Mouse (Mus musculus) ZHBTc4 (cell line): ENCODE measurements around the gene Mfsd6l.

ENCODE experiments used
- DNase-seq: peaks from one replicate; pipeline ENCODE4 v3.0.0-alpha.2; 2011; ENCODE audit warnings: low read depth, low spot score

Mfsd6l gene

DNA sequence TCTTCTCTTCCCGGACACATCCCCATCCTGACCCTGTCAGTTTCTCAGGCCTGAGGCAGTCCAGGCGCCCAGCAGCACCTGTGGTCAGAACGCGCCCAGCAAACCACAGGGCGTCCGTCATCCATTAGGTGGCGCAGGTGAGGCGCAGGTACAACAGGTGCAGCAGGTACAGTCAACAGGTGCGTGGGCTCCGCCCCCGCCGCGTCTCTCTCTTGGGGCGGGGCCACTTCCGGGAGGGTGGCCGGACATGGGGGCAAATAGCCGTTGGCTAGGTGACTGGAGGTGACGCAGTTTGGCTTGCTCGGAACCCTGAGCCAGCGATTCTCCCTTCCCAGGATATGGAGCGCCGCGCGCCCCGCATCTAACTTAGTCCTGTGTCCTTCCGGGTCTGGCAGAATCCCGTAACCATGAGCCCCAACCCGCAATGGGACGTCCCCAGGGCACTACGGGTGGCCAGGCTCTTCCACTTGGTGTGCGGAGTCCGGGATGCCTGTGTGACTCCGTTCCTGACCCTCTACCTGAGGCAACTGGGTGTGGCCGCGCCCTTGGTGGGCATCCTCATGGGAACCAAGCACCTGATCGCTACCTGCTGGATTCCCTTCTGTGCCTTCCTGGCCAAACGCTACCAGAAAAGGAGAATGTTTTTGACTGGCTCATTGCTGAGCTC, at the start of gene Mfsd6l:
TSS of gene Mfsd6l (plus strand) at position 269 of the 667 bp plus-strand sequence.
- DNase-seq: peak; percentile 43

DNA sequence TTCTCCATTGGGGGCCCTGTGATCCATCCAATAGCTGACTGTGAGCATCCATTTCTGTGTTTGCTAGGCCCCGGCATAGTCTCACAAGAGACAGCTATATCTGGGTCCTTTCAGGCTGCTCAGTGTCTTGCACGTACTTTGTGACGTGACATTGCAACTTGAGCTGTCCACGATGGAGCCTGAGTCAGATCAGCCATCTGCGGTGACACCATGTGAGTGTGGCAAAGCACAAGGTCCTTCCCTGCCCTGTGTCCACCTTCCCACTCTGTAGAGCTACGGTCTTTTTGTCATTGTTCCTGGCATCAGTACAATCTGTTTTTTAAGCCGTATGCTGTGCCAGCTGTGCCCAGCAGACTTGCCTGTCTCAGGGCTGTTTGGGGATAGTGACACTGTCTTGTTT, 48.7 kb upstream of the Mfsd6l start:
- no peak for DNase-seq

DNA sequence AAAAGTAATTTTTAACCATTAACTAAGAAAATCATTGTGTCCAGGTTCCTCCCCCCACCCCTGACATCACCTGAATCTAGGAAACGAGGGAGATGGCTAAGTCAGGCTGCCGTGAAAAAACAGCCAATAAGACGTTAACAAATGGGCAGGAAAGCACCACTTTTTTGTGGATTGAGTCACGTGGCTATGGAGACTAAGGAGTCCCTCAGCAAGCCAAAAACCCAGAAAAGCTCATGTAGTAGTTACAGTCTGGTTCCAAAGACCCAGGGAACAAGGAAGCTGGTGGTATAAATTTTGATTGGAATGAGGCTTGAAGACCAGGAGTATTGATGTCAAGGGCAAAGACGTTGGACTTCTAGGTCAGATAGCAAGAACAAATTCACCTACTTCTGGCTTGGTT, 47.4 kb upstream of the Mfsd6l start:
- no peak for DNase-seq

DNA sequence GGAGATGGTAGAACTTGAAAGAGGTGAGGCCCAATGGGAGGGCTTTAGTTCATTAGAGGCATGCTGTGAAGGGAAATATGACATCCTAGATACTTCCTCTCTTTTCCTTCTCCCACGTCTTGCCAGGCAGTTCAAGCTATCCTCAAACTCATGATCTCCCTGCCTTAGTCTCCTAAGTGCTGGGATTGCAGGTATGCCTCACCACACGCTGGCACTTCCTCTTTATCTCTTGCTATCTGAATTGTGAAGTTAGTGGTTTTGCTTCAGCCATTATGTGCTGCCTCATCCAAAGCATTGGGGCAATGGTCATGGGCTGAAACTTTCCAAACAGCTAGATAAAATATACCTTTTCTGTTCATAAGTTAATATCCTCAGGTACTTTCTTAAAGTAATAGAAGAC, 46.8 kb upstream of the Mfsd6l start:
- DNase-seq: no peak

DNA sequence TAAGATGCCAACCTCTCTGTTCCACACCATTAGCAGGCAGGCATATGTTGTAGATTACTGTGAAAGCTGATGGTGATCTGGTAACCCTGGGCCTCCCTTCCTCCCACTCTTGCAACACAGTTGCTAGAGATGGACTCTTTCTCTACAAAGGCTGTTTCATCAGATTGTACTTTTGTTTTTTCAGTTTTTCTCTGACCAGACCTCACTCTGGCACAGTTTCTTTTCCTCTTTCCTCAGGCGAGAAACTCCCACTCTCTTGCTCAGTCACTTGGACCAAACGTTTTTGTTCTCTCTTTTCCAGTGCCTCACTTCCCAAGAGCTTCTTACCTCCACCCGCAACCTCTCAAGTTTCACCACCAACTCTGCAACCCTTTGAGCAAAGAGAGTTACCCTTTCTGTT, 42.0 kb upstream of the Mfsd6l start:
- no peak for DNase-seq

DNA sequence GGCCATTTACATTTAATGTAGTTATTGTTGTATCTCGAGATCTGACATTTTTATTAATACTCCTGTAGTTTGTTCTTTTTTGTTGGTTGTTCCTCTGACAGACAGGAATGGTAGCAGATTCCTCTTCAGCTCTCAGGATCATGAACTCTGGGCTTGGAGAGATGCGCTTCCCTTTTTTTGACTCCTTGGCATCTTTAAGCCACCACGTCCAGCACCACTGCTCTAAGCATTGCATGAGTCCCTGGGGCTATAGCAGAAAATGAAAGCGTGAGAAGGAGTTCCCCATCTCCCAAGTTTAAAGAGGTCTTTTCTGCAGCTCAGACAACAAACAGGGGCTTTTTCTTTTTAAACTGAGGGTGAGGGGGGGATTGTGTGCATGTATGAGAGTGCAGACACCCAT, 36.6 kb upstream of the Mfsd6l start:
- DNase-seq: no peak

DNA sequence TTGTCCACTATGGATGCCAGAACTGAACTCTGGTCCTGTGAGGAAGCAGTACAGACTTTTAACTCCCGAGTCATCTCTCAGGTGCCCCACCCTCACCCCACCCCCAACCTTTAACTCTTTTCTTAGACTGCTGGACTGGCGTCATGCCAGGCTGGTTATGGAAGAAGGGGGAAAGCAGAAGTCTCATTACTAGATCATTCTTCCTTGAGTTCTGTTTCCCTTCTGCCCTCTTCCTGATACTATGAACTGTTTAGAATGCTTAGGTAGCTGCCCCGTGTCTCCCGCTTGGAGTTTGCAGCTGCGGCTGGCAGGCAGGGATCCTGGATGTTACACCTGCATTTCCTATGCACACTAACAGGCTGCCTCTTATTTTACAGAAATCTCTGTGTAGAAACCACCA, 36.2 kb upstream of the Mfsd6l start:
- DNase-seq: no peak

DNA sequence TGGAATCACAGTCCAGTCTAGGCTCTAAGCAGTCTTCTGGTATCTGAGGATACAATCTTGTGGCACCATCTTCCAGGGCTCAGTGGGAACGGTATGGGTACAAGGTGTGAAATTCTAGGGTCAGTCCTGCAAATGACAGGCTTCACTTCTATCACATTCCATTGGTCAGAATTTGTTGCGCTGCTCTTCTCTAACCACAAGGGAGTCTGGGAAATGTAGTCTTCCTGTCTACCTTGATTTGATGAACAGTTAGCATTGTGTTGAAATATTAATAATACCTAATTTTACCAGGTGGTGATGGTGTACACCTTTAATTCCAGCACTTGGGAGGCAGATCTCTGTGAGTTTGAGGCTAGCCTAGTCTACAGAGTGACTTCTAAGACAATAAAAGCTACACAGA, 35.5 kb upstream of the Mfsd6l start:
- no peak for DNase-seq

DNA sequence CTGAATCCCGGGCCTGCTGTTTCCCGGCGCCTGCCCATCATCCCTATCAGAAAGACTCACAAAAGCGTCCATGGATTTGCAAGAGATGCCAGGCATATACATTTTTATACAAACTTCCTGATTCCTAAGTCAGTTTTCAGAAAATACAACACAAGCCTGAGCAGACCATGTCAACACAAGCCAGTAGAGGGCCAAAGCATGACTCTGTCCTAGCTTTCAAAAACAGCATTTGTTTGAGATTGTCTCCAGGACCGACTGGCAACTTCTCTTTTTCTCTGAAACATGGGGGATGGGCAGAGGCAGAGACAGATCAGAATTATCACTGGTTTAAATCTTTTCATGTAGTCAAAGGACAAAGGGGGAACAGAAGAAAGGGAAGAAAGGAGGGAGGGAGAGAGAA, 34.6 kb upstream of the Mfsd6l start:
- DNase-seq: no peak

DNA sequence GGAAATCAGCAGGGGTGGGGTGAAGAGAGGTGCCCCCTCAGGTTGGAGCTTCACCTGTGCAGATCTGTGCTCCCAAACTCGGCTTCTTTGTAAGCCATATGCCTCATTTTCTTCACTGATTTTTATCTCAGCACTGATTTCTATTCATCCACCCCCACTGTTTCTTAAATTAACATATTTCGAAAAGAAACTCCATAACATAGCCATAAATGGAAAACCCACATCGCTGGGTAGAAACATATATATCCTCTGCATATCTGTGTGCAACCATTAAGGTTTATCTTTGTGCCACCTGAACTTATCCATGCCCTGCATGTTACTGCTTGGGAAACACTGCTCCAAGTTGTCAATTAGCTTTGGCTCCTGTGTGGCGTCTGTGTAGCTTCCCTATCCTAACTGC, 29.5 kb upstream of the Mfsd6l start:
- no peak for DNase-seq

DNA sequence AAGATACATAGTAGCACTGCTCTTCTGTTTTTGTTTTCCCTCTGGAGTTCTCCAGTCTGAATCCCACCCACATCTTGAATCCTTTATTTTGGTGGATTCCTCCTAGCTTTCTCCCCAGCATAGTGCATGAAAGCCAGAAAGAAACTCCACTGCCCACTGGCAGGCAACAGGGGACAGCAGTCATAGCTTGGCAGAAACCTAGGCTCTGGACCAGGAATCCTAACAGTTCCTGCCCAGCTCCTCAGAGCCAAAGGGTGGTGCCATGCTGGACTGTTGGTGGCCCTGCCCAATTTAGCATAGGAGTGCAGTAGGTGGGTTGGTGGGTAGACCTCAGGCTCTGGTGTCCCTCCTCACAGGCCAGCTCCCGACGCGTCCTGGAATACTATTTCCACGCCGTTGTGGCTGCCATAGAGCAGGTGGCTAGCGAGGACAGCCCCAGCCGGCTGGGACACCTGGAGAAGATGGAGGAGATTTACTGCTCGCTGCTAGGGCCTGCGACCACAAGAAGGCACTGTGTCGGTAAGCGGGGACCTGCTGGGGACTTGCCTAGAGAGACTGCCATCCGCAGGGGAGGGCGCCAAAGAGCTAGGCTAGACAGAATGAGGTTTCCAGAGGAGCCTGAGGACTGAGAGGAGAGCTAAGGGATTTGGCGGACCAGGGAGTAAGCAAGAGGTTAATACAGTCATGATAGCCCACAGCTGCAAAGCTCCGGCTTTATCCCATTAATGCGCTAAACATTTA, 24.8 kb upstream of the Mfsd6l start:
- peak; percentile 79 for DNase-seq

DNA sequence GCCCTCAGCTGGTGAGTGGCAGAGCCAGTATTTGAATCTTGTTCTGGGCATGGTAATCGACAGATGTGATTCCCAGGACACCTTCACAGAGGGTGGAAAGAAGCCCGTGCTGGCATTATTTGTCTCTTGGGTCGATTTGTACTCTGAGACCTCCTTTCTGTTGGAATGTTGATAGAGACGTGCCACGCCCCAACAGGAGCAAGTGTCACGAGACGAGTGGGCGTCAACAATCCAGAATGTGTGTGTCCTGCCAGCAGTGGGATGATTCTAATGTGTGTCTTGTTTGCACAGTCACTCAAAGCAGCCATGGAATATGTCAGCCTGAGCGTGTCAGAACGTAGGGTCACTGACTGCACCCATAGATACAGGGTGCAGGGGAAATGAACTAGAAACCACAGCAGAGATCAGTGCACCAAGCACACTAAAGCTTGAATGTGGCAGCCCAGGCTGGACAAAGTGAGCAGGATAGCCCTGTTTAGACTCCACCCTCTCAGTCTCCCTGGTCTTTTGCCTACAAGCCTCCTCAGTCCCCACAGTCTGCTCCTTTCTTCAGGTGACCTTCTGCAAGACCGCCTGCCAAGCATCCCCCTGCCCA, 23.9 kb upstream of the Mfsd6l start:
- DNase-seq: peak; percentile 83

DNA sequence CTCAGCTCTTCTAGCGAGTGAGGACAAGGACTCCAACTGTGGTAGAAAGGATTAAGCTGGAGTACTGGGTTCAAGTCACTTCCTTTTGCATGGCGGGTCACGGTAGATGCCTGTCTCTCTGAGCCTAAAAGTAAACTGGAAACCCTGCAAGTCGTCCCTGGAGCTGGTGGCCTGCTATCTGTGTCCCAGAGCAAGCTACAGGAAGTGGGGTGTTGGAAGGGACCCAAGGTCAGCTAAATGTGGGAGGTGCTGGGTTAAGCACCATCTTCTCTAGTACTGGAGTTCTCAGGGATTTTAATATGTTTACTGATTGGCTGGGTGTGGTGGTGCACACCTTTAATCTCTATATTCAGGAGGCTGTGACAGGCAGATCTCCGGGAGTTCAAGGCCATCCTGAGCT, 23.2 kb upstream of the Mfsd6l start:
- DNase-seq: no peak

DNA sequence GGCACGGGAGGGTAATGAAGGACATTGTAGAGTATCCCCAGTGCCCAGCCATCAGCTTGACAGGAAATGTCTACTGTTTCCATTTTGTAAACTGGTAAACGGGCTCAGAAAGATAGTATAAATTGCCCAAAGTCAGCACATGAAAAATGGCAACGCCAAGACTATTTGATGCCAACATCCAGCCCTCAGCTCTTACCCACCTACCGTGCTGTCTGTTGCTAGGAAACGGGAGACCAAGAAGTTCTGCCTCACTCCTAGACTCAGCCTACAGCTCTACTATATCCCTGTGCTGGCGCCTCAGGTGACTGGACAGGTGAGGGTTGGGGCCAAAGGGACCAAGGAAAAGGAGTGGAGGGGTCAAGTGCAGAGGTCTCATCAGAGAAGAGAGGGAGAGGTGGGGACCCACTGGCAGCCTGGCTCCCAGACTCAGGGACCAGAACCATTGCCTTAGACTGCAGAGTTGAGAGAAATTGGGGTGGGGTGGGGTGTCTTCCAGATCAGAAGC, 22.0 kb upstream of the Mfsd6l start:
- no peak for DNase-seq

DNA sequence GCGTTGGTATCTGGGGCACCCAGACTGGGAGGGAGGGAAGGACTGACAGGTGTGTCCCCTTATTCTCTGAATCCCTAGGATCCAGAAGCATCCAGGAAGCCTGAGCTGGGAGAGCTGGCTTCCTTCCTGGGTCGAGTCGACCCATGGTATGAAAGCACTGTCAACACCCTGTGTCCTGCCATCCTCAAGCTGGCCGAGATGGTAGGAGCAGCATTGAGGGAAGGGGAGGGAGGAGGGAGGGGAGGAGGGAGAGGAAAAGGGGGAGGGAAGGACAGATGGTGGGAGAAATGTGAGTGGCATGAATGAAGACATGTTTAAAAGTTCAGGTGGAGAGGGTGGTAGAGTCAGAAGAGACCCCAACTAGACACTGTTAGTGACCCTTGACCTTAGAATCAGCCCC, 20.0 kb upstream of the Mfsd6l start:
- no peak for DNase-seq

DNA sequence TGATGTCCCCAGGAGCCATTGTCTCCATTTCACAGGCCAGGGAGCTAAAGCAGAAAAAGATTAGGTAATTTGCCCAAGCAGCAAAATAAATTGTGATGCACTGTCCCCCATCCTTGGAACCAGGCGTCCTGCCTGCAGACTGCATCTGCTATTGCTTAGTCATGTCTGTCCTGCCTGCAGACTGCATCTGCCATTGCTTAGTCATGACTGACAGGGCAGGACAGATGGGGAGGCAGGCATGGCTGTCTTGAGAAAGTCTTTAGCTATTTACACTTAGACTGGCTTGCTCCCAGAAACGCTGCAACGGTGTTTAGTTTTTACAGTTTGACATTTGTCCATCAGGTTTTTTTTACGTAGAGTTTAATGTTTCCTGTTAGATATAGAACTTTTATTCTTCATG, 19.5 kb upstream of the Mfsd6l start:
- DNase-seq: peak; percentile 49

DNA sequence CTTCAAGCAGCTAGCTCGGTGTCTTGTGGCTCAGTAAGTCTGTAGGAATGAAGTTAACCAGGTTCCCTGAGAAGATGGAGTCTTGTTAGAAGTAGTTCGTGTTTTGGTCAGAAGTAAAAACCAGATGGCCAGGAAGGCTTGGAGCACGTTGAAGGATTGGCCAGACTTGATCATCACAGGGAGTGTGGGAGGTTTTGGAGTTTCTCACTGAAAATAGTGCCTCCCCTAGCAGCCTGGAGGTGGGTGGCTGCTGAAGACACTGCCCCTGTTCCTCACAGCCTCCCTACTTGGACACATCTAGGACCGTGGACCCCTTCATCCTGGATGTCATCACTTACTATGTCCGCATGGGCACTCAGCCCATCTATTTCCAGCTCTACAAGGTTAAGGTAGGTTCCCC, 16.4 kb upstream of the Mfsd6l start:
- no peak for DNase-seq

DNA sequence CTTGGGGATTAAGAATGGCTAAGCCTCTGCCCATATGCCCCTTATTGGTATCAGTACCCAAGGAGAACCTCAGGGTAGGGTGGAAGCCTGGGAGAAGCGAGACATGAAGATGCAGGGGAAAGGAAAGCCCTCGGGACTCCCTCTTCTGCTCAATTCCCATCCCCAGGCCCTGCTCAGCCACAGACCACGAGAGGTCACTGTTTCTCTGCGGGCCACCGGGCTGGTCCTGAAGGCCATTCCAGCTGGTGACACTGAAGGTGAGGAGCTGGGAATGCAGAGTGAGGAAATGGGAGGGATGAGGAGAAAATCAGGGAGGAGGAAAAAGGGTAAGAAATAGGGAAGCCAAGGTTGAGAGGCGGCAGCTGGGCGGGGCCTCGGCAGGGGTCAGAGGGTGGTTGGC, 11.4 kb upstream of the Mfsd6l start:
- DNase-seq: no peak

DNA sequence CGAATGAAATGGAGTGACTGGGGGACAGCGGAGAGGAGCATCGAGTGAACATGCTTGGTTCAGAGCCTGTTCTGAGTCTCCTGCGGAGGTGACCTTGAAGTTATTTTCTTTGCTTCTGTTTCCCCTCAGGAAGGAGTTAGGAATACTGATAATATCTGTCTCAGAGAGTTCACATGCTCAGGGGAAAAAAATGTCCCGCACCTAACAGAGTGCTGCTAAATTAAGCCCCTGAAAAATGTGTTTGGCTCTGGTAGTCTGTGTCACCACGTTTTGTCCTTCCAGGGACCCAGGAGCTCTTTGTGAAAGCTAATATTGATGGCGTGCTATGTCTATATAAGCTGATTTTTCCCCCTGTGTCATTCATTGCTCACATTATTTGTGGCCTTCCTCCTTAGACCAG, 10.8 kb upstream of the Mfsd6l start:
- no peak for DNase-seq

DNA sequence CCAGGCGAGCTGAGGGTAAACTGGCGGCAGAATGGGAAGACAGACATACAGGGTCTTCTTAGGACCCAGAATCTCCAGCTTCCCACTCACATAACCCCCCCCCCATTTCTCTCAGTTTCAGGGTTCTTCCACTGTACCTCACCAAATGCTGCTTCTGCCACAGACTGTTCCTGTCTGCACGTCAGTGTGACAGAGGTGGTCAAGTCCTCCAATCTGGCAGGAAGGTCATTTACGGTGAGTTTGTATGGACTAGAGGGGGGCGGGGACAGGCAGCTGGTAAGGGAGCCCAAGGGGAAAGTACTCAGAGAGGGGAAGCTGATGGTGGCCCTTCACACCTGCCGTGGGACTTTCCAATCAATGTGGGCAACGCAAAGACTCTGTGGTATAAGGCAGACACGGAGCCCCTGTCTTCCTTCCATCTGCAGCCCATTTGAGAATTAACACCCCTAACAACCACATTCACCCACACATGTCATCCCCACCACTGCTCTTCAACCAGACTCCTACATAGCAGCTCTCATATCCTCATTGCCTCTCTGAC, 10.2 kb upstream of the Mfsd6l start:
- DNase-seq: no peak

DNA sequence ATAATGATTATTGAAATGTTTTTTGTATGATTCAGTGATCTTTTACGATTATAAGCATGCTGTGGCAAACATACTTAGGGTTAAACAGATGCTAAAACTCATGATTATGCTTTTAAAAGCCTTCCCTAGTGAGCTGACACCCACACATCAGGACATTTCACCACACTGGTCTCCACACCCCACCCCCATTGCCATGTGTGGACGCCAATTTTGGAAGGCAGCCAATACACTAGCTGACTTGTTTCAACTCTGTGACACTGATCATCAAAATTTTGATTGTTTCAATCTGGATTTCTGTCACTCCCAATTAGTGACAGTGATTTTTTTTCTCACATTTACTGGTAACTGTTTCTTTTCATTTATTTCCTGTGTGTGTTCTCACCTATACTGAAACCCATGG, 8.5 kb upstream of the Mfsd6l start:
- DNase-seq: no peak

DNA sequence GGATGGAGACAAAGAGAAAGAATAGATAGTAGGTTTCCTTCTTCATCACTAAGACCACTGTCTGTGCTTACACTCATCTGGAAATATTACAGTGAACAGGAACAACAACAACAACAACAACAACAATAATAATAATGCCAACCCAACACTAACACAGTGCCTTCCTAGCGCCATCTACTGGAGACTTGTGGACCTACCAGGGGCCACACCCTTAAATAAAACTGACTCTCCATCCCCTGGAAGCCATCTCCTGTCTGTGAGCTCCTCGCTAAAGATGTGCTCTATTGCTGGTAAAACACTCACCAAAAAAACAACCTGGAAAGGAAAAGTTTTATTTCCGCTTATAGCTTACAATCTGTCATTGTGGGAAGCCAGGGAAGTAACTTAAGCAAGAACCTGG, 6.4 kb upstream of the Mfsd6l start:
- no peak for DNase-seq

DNA sequence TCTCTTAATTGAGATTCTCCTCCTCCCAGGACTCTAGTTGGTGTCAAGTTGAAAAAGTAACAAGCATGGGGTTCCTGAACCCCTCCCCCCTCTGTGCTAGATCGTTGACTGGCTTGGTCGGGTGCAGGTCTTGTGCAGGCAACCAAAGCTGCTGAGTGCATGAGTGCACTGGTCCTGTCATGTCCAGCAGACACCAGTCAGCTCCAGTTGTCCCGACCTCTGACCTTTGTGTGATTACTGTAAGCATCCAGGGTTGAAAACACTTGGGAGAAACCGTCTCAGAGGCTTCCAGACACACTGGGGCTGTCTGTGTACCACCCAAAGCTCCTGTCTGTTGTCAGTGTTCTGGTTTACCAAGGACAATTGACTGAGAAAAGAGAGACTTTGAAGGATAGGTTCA, 5.6 kb upstream of the Mfsd6l start:
- DNase-seq: peak; percentile 55
